Mouse (Mus musculus) embryonic facial prominence, embryonic 15.5 days (tissue): ENCODE measurements around the gene Zfp457. TPM values are rescaled to one million over a fixed set of nuclear protein-coding genes. Genes with fewer than 3 reads are reported as not detected.

Experiments
- polyA plus RNA-seq: library from polyadenylated mRNA; unstranded; fragments of >200 nt; fragmentation: Nextera tagmentation; extraction: Ambion mirVana; gene quantifications from 2 replicates; pipeline ENCODE4 v1.2.1, GENCODE M21; 2015

Gene Zfp457
- polyA plus RNA-seq, 1 experiment from 2014 or later, result 1.1 TPM

Other genes starting within 250 kb of the Zfp457 start
- gene Zfp712, start 245.3 kb downstream of the Zfp457 start, polyA plus RNA-seq, result 4.1 and 4.4 TPM in 2 replicates
- 4.9 and 6.0 TPM in 2 replicates for gene Zfp708, start 208.5 kb downstream of the Zfp457 start, polyA plus RNA-seq
- gene Gm28557, start 197.9 kb downstream of the Zfp457 start, polyA plus RNA-seq, result 3.6 and 3.7 TPM in 2 replicates
- gene Rslcan18, start 190.2 kb downstream of the Zfp457 start, polyA plus RNA-seq, result 0.33 and 0.37 TPM in 2 replicates
- 1.7 and 2.4 TPM in 2 replicates for gene Zfp759, start 184.8 kb downstream of the Zfp457 start, polyA plus RNA-seq
- 6.1 and 7.2 TPM in 2 replicates for gene Rsl1, start 133.3 kb downstream of the Zfp457 start, polyA plus RNA-seq
- gene Zfp455, start 112.0 kb downstream of the Zfp457 start, polyA plus RNA-seq, result 2.2 and 2.6 TPM in 2 replicates
- 1.7 and 2.3 TPM in 2 replicates for gene Zfp458, start 28.0 kb downstream of the Zfp457 start, polyA plus RNA-seq
- 2.1 and 2.6 TPM in 2 replicates for gene Zfp595, start 26.1 kb upstream of the Zfp457 start, polyA plus RNA-seq
- gene Gm28044, start 54.1 kb upstream of the Zfp457 start, polyA plus RNA-seq, result not detected in 2 replicates
- gene Zfp953, start 54.1 kb upstream of the Zfp457 start, polyA plus RNA-seq, result 0.89 and 0.95 TPM in 2 replicates
- 0.41 TPM in 1 of 2 replicates, not detected in the other for gene Gm28041, start 69.2 kb upstream of the Zfp457 start, polyA plus RNA-seq
- 1.7 and 1.8 TPM in 2 replicates for gene Zfp456, start 69.3 kb upstream of the Zfp457 start, polyA plus RNA-seq
- gene Zfp429, start 93.3 kb upstream of the Zfp457 start, polyA plus RNA-seq, result 6.1 and 7.2 TPM in 2 replicates
- gene Zfp459, start 114.9 kb upstream of the Zfp457 start, polyA plus RNA-seq, result 1.2 and 1.6 TPM in 2 replicates
- 10.1 and 10.7 TPM in 2 replicates for gene Zfp874a, start 145.1 kb upstream of the Zfp457 start, polyA plus RNA-seq
- 2.7 and 3.2 TPM in 2 replicates for gene Zfp874b, start 177.8 kb upstream of the Zfp457 start, polyA plus RNA-seq
- 14.4 and 15.6 TPM in 2 replicates for gene Zfp58, start 194.1 kb upstream of the Zfp457 start, polyA plus RNA-seq
- not detected in 2 replicates for gene Gm26965, start 219.7 kb upstream of the Zfp457 start, polyA plus RNA-seq
- 24.6 TPM in 2 replicates for gene Zfp87, start 219.7 kb upstream of the Zfp457 start, polyA plus RNA-seq
- gene Zfp748, start 247.3 kb upstream of the Zfp457 start, polyA plus RNA-seq, result 10.5 and 11.8 TPM in 2 replicates